Mouse (Mus musculus) cortical plate, adult 2 months (tissue): ENCODE measurements around the gene Pigr. TPM values are rescaled to one million over a fixed set of nuclear protein-coding genes. Genes with fewer than 3 reads are reported as not detected.
A peak's percentile ranks its signal among the peaks of the same experiment; 100 is the strongest.

Experiments used
- H3K27ac ChIP-seq: fragments of 200-500 bp; 2 replicates; pipeline ENCODE4 v1.5.1; 2012; ENCODE audit warnings: low read length, control low read depth, inconsistent platforms; ENCODE audit not compliant: insufficient read depth
- H3K4me1 ChIP-seq: fragments of 200-500 bp; 2 replicates; pipeline ENCODE4 v1.6.1; 2011; ENCODE audit warnings: low read length; ENCODE audit not compliant: control insufficient read depth, insufficient read depth
- H3K4me3 ChIP-seq: fragments of 200-500 bp; 2 replicates; pipeline ENCODE4 v1.5.1; 2011; ENCODE audit warnings: mild to moderate bottlenecking, low read length, control low read depth; ENCODE audit not compliant: insufficient read depth
- CTCF ChIP-seq: fragments of 200-500 bp; IDR thresholded peaks from 2 replicates; pipeline ENCODE4 v1.5.1; 2011; ENCODE audit warnings: mild to moderate bottlenecking, control low read depth, low read length; ENCODE audit not compliant: insufficient read depth; ENCODE audit errors: extremely low read depth
- POLR2A ChIP-seq: fragments of 200-500 bp; IDR thresholded peaks from 2 replicates; pipeline ENCODE4 v1.6.1; 2011; ENCODE audit warnings: mild to moderate bottlenecking, low read length, control low read depth; ENCODE audit not compliant: insufficient read depth; ENCODE audit errors: extremely low read depth
- polyA plus RNA-seq: library from polyadenylated mRNA; depleted of rRNA; stranded (reverse); fragments of >200 nt; gene quantifications from 2 replicates; pipeline ENCODE4 v1.2.3, GENCODE M21; 2012

The Pigr gene
- polyA plus RNA-seq, 1 experiment: not detected

GRCm38 (mm10) chr1:130849530-130850214 lies 23.2 kb downstream of the Pigr start:
- Histone ChIP-seq H3K4me1 (no peaks in the 10 kb centered on the region; the same call in 1 of the 2 replicates), H3K27ac (no peak overlapping the region), H3K4me3 (no peak overlapping the region)
- TF ChIP-seq CTCF (no peak), POLR2A (no peak)

GRCm38 (mm10) chr1:130850405-130850804 lies 23.9 kb downstream of the Pigr start:
- Histone ChIP-seq H3K4me3 (no peak overlapping the region), H3K27ac (no peak overlapping the region), H3K4me1 (no peaks in the 10 kb centered on the region; the same call in 1 of the 2 replicates)
- TF ChIP-seq CTCF (no peak), POLR2A (no peak)

GRCm38 (mm10) chr1:130854819-130855218 lies 28.3 kb downstream of the Pigr start:
- TF ChIP-seq CTCF: no peak
- no peak for TF ChIP-seq POLR2A
- H3K4me3 ChIP-seq: no peak overlapping the region
- no peaks in the 10 kb centered on the region; the same call in 1 of the 2 replicates for H3K4me1 ChIP-seq
- H3K27ac ChIP-seq: no peak overlapping the region

DNA sequence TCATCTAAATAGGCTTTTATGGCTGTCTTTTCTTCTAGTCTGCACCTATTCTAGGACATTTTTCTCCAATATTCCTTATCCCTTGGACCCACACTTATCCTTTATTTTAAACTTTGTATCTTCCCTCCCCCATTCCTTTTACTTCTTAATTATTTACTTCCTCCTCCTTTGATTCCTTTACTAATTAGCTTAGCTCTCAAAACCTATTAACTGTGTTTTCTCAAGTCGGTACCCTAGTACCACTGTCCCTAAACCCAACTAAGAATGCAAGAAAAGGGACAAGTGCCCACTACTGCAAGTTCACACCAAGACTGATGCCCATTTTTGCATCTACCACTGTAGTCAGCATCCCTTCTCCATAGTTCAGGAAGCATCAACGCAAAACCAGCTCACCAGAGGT lies 29.2 kb downstream of the Pigr start:
- no peaks in the 10 kb centered on the region for H3K4me1 ChIP-seq
- H3K27ac ChIP-seq: no peak overlapping the region
- TF ChIP-seq POLR2A (no peak), CTCF (no peak)
- no peak overlapping the region for H3K4me3 ChIP-seq

- H3K4me1 ChIP-seq: no peaks in the 10 kb centered on the region
- TF ChIP-seq CTCF (no peak), POLR2A (no peak)
- H3K4me3 ChIP-seq: no peak overlapping the region
- no peak overlapping the region for H3K27ac ChIP-seq
These were observed 31.0 kb downstream of the Pigr start for GRCm38 (mm10) chr1:130857456-130857855.

DNA sequence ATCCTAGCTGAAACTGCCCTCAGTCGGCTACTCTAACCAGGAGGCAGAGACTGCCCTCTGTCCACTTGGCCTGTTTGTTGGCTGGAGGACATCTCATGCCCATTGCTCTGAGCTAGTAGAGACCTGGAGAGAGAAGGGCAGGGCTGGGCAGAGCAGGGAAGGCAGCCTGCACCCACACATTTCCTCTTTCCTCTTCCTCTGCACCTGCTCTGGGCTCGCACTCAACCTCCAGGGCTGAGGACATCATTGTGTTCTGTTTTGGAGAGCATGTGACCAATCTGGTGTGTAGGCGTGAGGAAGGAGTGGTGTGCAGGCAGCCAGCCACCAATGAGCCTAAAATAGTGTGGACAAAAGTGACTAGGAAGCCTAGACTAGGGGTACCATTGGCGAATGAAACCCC lies 37.8 kb downstream of the Pigr start:
- Histone ChIP-seq H3K4me1 (no peaks in the 10 kb centered on the region), H3K4me3 (no peak overlapping the region), H3K27ac (no peak overlapping the region)
- TF ChIP-seq POLR2A (no peak), CTCF (no peak)

GRCm38 (mm10) chr1:130864741-130865140 lies 38.3 kb downstream of the Pigr start:
- no peak for TF ChIP-seq POLR2A
- no peak for TF ChIP-seq CTCF
- Histone ChIP-seq H3K4me3 (no peak overlapping the region), H3K4me1 (no peaks in the 10 kb centered on the region), H3K27ac (no peak overlapping the region)

GRCm38 (mm10) chr1:130865541-130866221 lies 39.2 kb downstream of the Pigr start, which contains the start of gene Fcmr:
TSS of gene Fcmr (plus strand) at chr1:130865669.
- H3K4me1 ChIP-seq: no peaks in the 10 kb centered on the region
- no peak within 1 kb of the TSS for H3K27ac ChIP-seq
- TF ChIP-seq POLR2A (no peak), CTCF (no peak)
- no peak within 1 kb of the TSS for H3K4me3 ChIP-seq

DNA sequence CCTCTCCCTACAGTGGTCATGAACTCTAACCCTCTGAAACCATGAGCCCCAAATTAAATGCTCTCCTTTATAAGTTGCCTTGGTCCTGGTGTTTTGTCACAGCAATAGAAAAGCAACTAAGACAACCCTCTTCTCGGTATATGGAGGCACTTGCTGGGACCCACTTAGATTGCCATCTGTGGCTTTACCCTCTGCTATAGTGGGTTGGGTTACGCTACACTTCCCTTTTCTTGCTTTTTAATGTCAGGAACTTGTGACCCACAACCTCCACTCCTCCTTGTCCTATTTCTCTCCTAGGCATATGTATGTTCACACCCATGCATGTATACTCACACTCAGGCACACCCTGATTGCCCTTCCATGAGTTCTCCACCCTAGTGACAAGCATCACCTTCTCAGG lies 46.4 kb downstream of the Pigr start:
- Histone ChIP-seq H3K4me1 (no peaks in the 10 kb centered on the region), H3K27ac (no peak overlapping the region), H3K4me3 (no peak overlapping the region)
- TF ChIP-seq POLR2A (no peak), CTCF (no peak)

GRCm38 (mm10) chr1:130875139-130875538 lies 48.7 kb downstream of the Pigr start:
- Histone ChIP-seq H3K27ac (no peak overlapping the region), H3K4me1 (no peaks in the 10 kb centered on the region), H3K4me3 (no peak overlapping the region)
- TF ChIP-seq CTCF (peak; percentile 76), POLR2A (no peak)

GRCm38 (mm10) chr1:130875910-130876309 lies 49.4 kb downstream of the Pigr start:
- TF ChIP-seq CTCF: no peak
- TF ChIP-seq POLR2A: no peak

More at GRCm38 (mm10) chr1:130875910-130876309, 49.4 kb downstream of the Pigr start:
- Histone ChIP-seq H3K27ac (no peak overlapping the region), H3K4me3 (no peak overlapping the region), H3K4me1 (no peaks in the 10 kb centered on the region)
